Mouse (Mus musculus) testis, postnatal 14 days (tissue): ENCODE data around the gene Fcgr3.
"Not testable (repeated sequence)": the region's sequence is repeated elsewhere in the genome, so short reads cannot be mapped to it uniquely, and the experiment has no call there.

ENCODE experiments used
- DNase-seq: peaks from one replicate; pipeline ENCODE4 v3.0.0; 2021; ENCODE audit warnings: low spot score

The Fcgr3 gene

DNA sequence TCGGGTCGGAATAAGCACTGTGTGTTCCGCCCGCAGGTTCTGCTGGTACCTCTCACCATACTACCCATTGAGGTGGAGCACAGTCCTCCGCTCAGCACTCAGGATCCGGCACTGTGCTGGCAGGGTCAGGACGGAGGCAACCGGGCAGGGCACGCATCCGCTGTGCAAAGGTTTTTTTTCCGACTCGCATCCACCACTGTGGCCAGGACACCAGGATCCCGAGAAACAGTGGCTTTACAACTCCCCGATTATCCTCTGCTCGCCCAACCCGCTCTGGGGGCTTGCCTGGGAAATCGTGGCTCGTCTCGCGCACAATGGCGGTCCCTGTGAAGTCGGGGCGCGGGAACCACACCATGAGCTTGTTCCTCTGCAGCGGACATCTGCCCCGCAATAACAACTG is 21.0 kb upstream of the Fcgr3 start:
- DNase-seq = no peak

DNA sequence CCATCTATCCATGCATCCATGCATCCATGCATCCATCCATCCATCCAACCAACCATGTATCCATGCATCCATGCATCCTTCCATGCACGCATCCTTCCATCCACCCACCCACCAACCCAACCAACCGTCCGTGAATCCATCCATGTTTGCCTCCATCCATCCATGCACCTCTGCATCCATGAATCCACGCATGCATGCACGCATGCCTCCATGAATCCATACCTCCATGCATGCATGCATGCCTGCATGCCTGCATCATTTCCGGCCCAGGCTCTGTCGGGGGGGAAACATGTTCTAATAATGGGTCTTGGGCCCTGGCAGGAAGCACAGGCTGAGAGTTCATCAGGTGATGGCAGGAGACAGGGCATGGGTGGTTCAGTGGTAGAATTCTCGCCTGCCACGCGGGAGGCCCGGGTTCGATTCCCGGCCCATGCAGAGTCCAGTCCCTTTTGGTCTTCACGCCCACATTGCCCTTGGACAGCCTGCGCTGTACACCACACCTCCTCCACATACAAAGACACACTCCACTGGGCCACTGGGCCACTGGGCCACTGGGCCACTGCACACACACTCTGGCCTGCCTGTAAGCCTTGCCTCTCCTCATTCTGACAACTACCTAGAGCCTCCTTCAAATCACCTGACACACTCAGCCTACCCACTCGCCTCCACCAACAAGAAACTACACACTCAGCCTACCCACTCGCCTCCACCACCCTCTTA is 16.9 kb upstream of the Fcgr3 start:
- peak; percentile 60 for DNase-seq

DNA sequence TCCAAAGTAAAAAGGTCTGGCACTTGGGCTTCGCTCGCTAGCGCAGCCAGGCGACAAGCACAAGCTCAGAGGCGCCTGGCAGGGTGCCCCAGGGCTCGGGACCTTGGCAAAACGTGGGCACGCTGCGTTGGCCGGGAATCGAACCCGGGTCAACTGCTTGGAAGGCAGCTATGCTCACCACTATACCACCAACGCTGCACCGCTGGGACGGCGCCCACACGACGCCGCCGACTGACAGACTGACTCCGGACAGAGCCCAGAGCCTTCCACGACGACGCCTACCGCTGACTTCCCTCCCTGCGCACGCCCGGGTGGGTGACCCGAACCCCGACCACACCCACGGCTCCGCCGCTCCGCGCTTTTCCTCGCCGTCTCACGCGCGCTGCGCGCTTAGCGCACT is 15.1 kb upstream of the Fcgr3 start:
- DNase-seq = not testable (repeated sequence)

DNA sequence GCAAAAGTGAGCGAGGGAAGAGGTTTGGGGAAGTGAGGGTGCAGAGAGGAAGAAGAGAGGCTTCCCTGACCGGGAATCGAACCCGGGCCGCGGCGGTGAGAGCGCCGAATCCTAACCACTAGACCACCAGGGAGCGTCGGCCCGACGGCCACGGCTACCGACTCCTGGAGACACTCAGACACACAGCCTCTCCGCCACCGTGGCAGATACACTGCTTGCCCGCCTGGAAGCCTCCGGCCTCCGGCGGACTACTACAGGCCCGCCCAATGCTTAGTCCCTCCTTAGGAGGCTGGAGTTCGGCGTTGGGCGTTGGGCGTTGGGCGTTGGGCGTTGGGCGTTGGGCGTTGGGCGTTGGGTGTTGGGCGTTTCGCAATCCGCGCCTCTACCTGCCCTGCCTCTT is 14.6 kb upstream of the Fcgr3 start:
- DNase-seq = not testable (repeated sequence)

DNA sequence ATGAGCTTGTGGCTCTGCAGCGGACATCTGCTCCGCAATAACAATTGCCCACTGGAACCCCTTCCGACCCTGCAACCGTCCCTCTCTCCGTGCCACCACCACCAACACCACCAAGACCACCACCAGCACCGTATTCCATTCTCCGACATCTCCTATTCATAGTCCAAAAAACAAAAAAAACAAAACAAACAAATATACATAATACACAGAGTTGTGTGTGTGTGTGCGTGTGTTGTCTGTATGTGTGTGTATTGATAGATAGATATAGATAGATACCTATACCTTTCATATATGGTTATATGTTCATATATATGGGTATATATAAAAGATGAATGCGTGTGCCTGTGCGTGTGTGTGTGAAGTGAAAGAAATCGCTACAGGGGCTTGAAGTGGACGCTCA is 13.7 kb upstream of the Fcgr3 start:
- not testable (repeated sequence) for DNase-seq

DNA sequence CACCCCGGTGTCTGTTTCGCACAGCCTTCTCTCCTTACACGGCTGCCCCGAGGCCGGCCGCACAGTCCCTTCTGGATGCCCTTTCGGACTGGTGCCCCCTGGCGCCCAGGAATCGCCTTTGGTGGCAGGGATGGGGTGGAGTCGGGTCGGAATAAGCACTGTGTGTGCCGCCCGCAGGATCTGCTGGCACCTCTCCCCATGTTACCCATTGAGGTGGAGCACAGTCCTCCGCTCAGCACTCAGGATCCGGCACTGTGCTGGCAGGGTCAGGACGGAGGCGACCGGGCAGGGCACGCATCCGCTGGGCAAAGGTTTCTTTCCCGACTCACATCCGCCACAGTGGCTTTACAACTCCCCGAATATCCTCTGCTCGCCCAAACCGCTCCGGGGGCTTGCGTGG is 13.2 kb upstream of the Fcgr3 start:
- DNase-seq = peak; percentile 60

DNA sequence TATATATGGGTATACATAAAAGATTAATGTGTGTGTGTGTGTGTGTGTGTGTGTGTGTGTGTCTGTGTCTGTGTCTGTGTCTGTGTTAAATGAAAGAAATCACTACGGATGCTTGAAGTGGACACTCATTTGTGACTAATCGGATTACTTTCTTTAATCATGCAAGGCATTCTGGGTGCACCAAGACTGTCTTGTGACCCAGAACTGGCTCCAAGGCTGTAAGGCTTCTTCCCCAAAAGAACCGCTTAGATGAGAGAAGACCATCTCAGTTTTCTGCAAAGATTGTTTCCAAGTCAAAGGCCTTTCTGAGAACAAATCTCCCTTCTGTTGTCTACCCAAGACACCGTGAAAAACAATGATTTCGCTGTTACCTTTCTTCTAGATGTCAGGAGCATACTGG is 12.5 kb upstream of the Fcgr3 start:
- not testable (repeated sequence) for DNase-seq

DNA sequence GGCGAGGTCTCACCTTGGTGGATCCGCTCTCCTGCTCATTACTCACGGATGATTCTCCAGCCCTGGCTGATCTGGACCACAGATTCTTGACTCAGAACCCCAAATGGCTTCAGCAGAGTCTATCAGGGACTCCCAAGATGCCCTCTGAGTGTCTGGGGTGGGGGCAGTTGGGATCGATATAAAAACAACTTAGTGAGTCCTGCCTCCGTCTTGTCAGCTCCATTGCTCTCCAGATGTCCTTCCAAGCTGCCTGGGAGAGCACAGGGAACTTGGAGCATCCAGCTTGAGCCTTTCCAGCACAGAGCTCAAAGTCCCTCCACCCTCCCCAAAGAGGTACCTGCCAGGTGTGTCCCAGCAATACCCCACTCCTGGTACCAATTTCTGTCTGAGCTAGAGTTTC is 11.4 kb upstream of the Fcgr3 start:
- DNase-seq = not testable (repeated sequence)

DNA sequence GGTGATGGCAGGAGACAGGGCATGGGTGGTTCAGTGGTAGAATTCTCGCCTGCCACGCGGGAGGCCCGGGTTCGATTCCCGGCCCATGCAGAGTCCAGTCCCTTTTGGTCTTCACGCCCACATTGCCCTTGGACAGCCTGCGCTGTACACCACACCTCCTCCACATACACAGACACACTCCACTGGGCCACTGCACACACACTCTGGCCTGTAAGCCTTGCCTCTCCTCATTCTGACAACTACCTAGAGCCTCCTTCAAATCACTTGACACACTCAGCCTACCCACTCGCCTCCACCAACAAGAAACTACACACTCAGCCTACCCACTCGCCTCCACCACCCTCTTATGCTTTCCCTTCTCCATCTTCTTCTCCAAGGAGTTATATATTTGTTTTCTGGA is 9.5 kb upstream of the Fcgr3 start:
- peak; percentile 83 for DNase-seq

DNA sequence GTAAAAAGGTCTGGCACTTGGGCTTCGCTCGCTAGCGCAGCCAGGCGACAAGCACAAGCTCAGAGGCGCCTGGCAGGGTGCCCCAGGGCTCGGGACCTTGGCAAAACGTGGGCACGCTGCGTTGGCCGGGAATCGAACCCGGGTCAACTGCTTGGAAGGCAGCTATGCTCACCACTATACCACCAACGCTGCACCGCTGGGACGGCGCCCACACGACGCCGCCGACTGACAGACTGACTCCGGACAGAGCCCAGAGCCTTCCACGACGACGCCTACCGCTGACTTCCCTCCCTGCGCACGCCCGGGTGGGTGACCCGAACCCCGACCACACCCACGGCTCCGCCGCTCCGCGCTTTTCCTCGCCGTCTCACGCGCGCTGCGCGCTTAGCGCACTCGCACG is 7.5 kb upstream of the Fcgr3 start:
- not testable (repeated sequence) for DNase-seq

DNA sequence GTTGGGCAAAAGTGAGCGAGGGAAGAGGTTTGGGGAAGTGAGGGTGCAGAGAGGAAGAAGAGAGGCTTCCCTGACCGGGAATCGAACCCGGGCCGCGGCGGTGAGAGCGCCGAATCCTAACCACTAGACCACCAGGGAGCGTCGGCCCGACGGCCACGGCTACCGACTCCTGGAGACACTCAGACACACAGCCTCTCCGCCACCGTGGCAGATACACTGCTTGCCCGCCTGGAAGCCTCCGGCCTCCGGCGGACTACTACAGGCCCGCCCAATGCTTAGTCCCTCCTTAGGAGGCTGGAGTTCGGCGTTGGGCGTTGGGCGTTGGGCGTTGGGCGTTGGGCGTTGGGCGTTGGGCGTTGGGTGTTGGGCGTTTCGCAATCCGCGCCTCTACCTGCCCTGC is 7.0 kb upstream of the Fcgr3 start:
- DNase-seq = not testable (repeated sequence)

DNA sequence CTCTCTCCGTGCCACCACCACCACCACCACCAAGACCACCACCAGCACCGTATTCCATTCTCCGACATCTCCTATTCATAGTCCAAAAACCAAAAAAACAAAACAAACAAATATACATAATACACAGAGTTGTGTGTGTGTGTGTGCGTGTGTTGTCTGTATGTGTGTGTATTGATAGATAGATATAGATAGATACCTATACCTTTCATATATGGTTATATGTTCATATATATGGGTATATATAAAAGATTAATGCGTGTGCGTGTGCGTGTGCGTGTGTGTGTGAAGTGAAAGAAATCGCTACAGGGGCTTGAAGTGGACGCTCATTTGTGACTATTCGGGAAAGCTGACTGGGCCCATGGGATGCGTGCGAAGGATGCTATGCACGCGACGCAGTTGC is 6.1 kb upstream of the Fcgr3 start:
- DNase-seq = not testable (repeated sequence)

DNA sequence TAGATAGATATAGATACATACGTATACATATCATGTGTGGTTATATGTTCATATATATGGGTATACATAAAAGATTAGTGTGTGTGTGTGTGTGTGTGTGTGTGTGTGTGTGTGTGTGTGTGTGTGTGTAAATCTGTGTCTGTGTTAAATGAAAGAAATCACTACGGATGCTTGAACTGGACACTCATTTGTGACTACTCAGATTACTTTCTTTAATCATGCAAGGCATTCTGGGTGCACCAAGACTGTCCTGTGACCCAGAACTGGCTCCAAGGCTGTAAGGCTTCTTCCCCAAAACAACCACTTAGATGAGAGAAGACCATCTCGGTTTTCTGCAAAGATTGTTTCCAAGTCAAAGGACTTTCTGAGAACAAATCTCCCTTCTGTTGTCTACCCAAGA is 4.8 kb upstream of the Fcgr3 start:
- DNase-seq = not testable (repeated sequence)

DNA sequence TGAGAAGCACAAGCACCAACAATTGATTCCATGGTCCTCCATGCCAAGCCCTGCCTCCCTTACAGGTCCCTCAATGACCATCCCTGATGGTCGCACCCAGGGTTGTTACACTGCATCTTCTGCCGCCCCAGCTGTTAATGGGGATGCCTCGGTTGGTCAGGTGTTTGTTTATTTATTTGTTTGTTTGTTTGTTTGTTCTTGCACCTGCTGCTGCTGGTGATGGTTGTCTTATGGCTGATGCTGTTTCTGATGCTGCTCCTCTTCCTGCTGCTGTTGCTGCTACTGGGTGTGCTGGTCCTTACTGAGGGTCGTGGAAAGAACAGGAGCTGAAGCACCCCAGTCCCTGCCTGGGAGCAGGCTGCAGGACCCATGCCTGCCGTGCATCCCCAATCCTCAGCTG is 3.2 kb upstream of the Fcgr3 start:
- not testable (repeated sequence) for DNase-seq

DNA sequence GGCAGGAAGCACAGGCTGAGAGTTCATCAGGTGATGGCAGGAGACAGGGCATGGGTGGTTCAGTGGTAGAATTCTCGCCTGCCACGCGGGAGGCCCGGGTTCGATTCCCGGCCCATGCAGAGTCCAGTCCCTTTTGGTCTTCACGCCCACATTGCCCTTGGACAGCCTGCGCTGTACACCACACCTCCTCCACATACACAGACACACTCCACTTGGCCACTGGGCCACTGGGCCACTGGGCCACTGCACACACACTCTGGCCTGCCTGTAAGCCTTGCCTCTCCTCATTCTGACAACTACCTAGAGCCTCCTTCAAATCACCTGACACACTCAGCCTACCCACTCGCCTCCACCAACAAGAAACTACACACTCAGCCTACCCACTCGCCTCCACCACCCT is 1.8 kb upstream of the Fcgr3 start:
- peak; percentile 55 for DNase-seq

DNA sequence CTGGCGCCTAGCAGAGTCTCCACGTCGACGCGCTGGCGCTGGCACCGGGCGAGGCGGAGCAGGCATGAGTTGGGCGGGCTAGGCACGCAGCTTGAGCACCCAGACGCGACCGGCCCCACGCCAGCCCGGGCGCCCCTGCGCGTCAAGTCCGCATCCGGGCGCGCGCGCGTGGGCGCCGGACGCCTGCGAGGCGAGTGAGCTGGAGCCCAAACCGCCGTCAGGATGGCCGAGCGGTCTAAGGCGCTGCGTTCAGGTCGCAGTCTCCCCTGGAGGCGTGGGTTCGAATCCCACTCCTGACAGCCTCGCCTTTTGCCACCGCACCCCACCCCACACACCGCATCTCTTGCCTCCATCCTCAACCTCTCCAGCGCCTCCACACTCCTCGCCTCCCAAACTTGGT is 1.0 kb upstream of the Fcgr3 start:
- DNase-seq = peak; percentile 83

DNA sequence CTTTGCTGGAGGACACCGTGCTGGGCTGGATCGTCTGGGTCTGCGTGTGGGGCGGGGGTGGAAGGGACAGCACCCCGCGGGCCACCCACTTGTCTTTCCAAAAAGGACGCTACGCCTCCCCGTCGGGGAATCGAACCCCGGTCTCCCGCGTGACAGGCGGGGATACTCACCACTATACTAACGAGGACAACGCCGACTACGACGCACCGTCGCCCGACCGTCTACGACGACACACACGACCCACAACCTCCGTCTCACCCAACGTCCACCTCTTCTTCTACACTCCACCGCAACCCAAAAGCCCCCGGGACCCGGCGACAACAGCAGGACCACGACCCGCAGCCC is 480 bp upstream of the Fcgr3 start:
- DNase-seq = peak; percentile 76

DNA sequence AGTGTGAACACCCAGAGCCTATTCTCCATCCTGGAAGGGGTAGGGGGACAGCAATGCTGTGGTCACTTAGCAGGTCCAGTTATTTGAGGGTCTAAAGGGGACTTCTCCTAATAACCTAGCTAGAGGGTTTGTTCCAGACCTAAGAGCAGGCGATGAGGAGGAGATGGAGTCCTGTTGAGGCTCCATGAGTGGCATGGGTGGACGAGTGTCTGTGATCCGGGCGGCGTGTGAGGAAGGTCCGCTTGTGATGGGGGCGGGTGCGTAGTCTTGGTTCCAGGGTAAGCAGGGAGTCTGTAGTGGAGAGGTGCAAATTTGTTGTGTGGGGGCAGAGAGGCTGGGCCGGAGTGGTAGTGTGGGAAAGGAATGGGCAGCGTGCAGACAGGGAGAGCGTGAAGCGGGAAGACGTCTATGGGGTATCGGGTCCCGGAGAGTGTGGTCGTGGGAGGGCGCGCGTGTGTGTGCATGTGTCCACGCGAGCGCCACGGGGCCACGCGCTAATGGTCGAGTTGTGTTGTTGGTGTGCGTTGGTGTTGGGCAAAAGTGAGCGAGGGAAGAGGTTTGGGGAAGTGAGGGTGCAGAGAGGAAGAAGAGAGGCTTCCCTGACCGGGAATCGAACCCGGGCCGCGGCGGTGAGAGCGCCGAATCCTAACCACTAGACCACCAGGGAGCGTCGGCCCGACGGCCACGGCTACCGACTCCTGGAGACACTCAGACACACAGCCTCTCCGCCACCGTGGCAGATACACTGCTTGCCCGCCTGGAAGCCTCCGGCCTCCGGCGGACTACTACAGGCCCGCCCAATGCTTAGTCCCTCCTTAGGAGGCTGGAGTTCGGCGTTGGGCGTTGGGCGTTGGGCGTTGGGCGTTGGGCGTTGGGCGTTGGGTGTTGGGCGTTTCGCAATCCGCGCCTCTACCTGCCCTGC is 905 bp downstream of the Fcgr3 start:
- peak; percentile 70 for DNase-seq

DNA sequence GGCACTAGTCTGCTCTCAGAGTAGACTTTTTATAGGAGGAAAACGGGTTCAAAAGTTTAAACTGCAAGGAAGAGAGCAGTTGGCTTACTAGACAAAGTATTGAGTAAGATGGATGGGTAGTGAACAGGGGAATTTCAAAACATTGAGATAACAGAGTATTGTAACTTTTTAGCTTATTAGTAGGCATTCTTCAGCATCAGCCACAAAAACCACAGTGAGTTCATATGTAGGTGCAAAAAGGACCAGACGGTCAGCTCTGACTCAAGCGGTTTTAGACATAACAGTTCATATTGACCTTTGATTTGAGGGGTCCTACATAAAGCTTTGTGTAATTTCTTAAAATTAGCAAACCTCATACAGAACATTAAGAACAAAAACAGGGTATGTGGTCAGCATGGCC is 3.2 kb downstream of the Fcgr3 start:
- DNase-seq = no peak

DNA sequence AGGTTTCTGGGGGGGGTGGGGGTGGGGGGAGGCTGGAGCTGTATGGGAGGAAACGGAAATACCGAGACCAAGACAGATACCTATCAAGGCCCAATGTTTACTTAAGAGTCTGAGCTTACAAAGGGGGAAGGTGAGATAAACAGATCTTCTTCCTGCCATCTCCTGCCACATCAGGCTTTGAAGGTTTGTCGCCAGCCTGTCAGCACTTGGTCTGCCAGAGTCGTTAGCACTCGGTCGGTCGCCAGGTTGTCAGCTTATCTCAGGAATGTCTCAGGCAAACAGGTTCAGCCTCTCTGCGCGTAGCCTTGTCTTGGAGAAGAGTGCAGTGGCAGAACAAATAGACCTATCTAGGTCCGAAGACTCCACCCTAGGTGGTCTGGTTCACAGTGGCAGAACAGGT is 4.3 kb downstream of the Fcgr3 start:
- DNase-seq = no peak

DNA sequence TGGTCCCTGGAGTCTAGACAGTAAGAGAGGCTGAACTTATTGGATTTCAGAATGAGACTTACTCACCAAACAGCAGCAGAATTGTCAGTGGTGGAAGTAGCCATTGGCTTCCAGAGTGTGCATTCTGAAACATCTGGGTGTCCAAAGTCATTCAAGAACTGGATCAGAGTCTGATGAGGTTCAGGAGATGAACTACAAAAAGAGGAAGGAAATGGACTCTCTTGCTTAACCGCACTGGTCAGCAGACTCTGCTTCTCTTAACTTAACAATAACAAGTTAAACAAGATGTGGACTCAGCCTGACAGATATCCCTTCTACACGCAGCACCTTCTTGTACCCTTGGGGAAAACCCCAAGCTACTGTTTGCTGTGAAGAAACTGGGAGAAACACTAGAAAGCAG is 5.5 kb downstream of the Fcgr3 start:
- DNase-seq = no peak

DNA sequence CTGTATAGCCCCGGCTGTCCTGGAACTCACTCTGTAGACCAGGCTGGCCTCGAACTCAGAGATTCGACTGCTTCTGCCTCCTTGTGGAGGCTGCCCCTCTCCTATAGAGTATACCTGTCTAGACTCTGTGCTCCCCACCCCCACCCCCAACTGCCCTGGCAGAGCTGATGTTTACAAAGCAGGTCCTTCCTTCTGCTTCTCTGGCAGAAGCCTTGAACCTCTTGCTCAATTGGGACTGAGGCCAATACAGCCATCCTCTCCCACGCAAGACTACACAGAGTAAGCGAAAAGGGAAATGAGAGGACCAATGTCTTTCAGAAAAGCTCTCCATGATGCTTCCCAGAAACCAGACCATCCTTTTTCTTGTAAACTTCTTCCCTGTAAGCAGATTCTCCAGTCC is 7.5 kb downstream of the Fcgr3 start:
- DNase-seq = no peak

DNA sequence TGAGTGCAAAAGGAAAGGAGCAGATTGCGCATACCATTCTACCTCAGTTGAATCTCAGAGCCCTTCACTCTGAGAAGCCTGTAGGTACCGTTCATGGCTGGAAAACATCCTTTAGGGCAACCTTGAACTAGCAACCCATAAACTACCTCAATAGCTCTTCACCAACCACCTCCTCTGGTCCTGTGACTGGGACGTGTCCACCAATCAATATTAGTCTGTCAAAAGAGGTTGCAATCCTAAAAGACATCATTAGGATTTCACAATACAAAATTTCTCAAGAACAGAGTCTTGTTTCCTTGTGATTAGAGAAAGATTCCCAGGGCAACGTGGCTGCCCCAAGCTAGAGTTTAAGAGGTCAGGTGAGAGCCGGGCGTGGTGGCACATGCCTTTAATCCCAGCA is 11.4 kb downstream of the Fcgr3 start:
- DNase-seq = no peak

DNA sequence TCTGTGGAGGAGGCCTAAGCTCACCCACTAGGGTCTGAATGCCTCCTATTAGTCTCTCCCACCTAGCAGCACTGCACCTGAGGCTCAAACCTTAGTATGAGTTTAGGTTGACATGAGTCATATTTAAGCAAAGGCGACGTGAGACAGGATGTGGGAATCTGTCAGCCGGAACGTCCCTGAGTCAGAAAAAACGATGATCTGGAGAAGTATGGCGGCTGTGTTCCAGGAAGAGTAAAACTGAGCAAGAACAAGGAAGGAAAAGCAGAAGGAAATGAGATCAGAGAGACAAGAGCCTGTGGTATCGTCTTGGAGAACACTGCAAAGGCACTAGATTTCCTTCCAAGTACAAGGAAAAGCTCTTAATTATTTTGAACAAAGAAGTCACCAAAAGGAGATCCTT is 14.0 kb downstream of the Fcgr3 start:
- DNase-seq = no peak
